Mouse (Mus musculus) cerebellum, adult 9-10 months (tissue): ENCODE data around the gene Strn.
"Not testable (repeated sequence)": the region's sequence is repeated elsewhere in the genome, so short reads cannot be mapped to it uniquely, and the experiment has no call there.

Experiments
- DNase-seq: peaks from one replicate; pipeline ENCODE4 v3.0.0; 2022

The Strn gene

DNA sequence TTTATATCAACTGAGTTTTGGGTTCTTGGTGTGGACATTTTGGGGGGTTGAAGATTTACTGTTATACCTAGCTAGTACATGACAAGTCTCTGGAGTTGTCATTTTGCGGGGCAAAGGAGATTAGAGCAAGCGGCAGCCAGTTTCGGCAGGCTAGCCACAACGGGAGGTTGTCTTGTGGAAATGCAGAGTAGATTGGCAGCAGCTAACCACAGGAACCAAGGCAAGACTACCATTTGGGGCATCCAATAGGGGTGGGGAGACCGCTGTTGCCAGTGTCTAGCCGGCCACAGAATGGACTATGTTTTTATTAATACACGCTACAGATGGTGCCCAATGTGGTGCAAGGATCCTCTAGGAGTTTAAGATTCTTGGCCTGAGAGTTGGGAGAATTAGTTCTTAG is 28.6 kb downstream of the Strn start:
- no peak for DNase-seq

DNA sequence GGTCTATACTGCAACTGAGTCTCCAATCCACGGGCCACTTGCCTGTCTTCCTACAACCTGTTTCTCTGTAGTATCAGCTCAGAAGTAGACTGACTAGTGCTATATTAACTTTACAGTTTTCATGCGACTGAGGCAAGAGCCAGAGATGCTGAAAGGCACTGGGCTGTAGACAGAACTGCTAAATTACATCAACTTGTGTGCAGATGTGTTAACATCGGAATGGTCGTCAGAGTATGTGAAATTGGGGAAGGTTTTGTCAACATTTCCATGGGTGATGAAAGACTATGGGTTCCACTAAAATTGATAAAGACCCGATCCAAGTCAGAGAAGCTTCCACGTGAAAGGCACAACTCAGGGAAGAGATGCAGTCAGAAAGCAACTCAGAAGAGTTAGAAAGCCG is 34.0 kb downstream of the Strn start:
- DNase-seq: no peak

DNA sequence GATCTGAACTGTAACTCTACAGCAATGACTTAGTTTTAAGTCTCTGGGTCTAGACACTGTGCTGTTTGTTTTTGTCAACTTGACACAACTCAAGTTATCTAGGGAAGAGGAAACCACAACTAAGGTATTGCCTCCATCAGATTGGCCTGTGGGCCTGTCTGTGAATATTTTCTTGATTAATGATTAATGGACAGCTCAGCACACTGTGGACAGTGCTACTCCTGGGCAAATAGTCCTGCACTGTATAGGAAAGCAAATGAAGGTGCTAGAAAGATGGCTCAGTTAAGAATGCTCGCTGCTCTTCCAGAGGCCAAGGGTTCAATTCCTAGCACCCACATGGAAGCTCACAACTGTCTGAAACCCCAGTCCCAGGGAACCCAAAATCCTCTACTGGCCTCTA is 38.0 kb downstream of the Strn start:
- no peak for DNase-seq

DNA sequence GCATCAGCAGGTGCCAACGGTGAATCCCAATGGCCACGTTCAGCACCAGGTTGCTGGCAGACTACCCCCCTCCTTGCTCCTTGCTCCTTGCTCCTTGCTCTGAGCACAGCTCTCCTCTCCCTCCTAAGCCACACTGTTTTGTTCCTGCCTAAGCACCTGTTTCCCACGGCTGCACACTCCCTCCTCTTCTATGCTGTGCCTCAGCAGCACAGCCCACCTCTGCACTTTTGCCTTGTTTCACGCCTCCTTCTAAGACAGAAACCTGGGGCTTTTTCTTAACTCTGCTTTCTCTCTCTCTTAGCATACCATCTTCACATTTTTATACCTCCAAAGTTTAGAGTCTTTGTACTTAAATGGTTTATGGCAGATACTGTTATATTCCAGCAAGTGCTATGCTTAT is 39.5 kb downstream of the Strn start:
- no peak for DNase-seq

DNA sequence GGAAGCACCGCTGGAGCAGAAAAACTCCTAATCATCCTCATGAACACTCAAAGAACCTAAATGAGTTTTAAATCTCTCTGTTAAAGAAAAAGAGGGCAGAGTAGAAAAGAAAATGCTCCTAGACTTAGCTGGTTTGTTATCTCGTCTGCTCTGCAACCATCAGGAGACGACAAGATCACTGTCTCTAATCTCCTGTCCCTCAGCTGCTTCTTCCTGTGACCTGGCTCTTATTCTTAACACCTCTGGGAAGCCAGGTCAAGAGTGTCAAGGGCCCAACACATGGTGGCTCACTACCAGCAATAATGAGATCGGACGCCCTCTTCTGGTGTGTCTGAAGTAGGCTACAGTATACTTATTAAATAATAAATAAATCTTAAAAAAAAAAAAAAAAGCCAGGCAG is 40.1 kb downstream of the Strn start:
- no peak for DNase-seq

DNA sequence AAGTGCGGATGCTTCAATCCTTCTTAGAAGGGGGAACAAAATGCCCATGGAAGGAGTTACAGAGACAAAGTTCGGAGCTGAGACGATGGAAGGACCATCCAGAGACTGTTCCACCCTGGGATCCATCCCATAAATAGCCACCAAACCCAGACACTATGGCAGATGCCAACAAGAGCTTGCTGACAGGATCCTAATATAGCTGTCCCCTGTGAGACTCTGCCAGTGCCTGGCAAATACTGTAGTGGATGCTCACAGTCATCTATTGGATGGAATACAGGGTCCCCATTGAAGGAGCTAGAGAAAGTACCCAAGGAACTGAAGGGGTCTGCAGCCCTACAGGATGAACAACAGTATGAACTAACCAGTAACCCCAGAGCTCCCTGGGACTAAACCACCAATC is 47.8 kb downstream of the Strn start:
- DNase-seq: not testable (repeated sequence)

DNA sequence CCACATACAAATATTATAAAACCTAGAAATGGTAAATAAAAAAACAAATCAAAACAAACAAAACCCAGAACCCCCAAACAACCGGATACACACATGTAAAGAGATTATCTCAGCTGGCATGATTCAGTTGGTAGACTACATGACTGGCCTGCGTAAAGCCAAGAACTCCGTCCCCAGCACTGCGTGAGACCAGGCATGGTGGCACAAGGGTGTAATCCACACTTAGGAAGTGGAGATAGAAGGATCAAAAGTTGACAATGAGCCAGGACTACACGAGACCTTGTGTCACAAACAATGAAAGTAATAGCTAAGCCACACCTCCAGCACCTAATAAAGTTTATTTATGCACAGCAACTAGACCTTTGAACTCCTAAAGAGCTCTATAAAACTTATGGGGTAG is 49.0 kb downstream of the Strn start:
- DNase-seq: no peak

DNA sequence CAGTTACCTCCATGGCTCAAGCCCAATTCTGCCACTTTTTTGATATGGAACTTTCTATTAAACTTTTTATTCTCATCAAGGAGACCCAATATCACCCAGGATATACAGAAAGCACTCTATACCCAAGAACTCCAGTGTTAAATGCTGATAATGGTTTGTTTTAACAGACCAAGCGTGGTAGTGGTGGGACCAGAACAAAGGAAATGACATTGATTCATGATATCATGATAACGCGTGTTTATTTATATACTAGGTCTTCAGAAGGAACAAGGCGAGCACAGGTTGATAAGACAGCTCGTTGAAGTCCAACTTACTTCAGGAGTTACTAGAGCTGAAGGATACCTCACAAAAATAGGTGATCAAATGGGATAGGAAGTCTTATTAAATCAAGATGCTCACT is 52.0 kb downstream of the Strn start:
- no peak for DNase-seq

DNA sequence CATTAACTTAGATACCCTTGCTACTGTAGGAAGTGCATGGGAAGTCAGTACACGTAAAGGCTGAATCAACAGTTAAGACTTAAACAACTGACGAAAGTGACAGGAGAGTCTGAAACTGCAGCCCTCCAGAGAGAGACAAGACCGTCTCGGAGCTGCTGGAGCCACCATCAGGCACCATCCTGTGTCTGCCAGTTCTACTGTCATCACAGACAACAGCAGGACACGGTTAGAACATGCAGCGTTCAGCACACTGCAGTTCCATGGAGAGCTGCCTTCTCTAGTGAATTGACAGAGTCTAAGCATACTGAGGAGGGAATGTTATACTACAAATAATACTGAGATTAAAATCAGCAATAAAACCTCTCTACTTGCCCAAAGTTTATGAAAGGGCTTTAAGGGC is 54.6 kb downstream of the Strn start:
- DNase-seq: no peak

DNA sequence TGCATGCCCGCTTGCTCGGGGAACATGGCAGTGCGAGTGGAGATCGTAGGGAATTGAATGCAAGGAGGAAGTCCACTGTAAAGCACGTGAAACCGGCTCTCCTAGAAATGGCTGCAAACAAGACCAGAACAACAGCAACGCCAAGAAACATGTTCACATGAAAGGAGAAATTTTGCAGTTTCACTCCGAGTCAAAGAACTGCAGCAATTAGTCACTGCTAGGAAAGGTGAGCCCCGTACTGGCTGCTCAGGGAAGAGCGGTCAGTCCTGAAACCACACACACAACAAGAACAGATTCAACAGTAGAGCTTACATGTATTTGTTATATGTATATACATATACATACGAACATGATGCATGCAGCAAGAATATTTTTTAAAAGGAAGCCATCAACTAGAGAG is 57.5 kb downstream of the Strn start:
- no peak for DNase-seq

DNA sequence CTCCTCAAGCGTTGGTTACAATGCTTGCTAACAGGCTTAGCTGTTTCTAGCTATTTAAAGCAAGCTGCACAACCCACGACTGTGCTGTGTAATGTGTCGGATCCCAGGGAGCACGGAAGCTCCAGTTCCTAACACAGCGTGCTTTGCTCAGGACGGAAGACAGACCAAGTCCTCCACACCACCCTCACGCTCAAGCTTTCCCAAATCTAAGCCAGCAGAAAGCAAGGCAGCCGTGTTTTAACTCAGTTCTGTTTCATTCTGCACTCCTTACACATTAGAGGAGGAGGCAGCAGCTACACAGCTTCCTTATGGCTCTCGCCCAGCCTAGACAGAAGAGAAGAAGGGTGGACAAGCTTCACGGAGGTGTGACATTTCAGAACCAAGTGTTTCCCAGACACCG is 60.2 kb downstream of the Strn start:
- DNase-seq: no peak

DNA sequence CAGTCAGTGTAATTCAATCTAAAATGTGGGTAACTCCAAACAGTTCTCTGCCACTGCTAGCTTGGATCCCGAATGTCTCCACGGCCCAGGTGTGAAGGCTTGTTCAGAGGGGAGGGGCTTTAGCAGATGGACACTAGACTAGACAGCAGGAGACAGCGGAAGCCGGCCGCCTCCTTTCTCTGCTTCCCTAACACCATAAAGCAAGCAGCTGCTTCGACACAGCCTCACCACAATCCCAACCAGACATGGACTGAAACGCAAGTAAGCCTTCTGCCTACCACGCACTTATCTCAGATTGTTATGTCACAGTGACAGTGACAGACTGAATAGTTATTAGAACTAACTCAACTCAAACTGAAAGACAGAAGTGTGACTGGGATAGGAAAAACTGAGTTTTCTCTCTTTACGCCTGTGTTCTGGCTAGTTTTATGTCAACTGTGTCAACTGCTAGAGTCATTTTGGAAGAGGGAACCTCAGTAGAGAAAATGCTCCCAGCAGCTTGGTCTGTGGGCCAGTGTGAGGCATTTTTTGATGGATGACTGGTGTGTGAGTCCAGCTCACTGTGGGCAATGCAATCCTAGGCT is 71.9 kb downstream of the Strn start:
- no peak for DNase-seq

DNA sequence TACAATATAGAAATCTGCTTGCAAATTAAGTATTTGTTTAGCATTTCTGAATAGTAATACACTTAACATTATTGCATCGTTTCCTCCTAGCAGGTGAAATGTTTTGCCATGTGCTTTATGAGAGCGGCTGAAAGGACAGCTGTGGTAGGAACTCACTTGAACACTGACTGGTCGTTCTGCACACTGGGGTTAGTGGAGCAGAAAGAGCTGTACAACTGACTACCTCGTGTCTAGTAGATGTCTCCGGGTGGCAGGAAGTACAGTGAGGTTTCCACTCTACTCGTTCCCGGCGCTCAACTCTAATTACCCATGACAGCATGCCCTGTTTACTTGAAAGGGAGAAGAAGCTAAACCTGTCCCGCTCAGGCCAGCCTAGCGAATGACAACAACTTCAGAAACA is 82.2 kb downstream of the Strn start:
- no peak for DNase-seq

DNA sequence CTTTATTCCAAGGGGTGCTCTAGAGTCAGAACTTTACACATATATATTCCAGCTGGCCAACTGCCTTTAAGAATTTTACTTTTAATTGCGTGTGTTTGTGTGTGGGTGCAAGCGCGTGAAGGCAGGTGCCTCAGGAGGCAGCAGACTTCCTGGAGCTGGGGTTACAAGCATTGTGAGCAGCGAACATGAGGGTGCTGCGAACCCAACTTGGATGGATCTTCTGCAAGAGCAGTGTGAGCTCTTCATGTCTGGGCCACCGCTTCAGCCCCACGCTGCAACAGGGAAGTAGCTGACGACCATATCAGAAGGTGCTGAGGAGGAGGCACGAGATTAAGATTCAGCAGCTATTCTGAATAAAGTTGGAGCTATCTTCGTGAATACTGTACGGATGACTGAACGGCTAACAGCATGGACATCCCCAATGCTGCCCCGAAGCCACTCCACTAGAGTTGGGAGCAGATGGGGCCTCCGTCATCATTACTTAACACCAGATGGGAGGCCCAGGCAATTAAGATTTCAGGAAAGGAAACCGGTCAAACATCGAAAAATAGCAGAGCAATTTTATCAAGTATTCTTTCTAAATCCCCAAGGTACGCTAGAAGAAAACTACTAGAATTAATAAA is 93.0 kb downstream of the Strn start:
- DNase-seq: peak; percentile 43

DNA sequence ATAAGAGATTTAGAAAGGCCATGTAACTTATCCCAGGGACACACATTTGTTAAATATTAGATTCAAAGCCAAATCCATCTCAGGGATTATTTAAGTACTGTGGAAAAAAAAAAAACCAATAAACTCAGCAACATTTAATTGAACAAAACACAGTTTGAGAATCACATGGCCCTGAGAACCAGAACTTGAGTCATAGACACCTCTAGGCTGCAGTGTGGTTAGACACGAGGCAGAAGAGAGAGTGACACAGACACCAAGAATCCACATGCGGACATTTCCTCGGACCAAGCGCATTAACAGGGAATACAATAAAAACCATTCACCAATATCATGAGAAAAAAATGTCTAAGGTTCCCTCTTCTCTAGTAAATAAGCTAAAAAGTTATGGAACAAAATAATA is 94.7 kb downstream of the Strn start:
- DNase-seq: no peak

DNA sequence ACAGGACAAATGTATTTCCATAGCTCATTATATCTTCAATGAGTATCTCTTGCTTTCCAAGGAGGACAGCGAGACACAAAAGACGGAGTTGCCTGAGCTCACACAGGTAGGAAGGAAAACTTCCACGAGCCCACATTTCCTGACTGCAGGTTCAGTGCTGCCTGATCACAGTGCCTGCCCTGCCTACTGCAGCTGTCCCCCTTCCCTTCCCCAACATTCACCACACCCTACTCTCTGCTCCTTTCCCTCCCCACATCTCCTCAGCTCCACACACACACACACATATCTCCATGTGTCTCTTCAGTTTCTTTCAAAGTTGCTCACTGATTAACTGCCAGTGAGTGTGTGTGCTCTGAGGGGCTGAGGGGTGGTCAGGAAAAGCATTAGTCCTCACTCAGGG is 96.6 kb downstream of the Strn start:
- no peak for DNase-seq

DNA sequence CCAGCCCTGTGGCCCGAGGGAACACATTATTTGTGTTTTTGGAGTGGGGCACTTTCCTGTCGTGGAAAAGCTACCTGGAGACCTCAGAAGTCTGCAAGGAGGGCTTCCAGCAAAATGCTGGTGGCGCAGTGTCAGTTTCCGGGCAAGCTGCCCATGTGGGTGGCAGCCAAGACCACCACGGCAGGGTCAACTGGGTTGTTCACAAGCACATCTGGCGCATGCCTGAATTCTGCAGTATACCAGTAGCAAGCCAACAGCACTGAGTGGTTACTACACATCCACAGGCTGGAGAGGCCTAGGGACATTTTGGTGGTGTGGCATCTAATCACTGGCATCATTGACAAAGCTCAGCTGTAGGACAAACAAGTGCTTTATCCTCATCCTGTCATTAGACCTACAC is 97.9 kb downstream of the Strn start:
- DNase-seq: no peak

DNA sequence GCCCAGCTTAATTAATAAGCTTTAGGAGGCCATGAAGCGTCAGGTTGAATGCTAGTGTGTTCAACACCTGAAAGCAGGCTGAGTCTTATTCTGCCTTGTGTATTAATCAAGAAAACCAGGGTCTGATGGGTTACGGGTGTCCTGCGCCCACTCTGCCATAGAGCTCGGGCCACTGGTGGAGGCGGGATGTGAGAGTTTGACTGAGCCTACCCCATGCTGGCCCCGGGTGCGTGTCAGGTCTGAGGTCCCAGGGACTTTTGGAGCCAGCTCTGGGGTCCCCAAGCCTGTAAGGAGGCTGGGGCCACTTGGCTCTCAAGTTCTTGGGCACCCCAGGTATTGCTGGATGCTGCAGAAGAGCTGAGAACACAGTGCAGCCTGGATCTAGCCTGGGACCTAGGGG is 99.9 kb downstream of the Strn start:
- no peak for DNase-seq

DNA sequence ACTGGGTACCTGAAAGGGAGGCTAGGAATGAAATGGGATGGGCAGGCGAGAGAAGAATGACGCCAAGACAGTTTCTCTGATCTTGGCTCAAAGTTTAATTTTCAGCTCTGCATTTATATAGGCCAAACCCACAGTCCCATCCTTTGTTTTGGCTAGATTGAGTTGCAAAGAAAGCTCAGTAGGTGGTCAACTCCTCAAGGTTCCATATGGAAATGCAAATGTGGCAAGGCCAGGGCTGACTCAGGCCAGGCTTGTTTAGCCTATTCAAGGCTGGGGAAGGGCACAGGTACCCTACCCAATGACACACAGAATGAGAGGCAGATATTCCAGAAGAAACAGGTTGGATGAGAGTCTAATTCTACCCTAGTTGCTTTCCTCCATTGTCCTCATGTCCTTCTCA is 101.4 kb downstream of the Strn start:
- DNase-seq: no peak

DNA sequence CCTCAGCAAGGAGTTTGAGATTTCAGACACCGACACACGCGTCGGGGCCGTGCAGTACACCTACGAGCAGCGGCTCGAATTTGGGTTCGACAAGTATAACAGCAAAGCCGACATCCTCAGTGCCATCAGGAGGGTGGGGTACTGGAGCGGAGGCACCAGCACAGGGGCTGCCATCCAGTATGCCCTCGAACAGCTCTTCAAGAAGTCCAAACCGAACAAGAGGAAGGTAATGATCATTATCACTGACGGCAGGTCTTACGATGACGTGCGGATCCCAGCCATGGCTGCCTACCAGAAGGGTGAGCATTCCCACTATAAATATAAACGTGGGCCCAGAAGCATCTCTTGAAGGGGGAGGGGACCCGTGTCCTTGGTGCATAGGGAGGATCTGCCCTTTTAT is 112.1 kb downstream of the Strn start:
- DNase-seq: no peak

DNA sequence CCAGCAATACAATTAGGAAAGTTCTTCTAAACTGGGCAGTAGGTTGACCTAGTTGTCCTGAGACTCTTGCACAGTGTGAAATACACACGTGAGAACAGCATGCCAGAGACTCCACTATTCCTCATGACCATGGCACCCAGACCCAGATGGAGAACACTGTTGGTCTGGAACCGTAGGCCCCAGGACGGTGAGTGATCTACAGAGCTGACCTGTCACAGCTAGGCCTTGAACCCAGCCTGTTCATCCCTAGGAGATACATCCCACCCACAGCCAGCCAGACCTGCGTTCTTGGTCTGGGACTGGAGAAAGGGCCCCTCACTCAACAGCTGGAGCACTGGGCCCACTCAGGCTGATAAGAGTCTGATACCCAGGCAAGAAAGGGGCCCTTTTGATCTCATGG is 115.1 kb downstream of the Strn start:
- no peak for DNase-seq

DNA sequence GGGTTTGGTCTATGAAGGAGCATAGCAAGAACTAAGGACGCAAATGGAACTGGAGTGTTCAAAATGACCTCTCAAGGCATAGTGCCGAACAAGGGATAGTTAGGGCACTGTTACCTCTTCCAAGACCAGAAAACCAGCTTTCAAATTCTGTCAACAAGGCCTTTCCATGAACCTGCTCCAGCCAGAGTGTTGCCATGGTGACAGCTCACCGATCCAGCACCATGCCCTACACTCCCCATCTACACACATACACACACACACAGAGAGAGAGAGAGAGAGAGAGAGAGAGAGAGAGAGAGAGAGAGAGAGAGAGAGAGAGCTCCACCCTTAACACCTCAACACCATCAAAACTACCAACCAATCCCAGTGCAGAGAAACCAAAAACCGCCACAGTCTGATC is 116.3 kb downstream of the Strn start:
- no peak for DNase-seq

DNA sequence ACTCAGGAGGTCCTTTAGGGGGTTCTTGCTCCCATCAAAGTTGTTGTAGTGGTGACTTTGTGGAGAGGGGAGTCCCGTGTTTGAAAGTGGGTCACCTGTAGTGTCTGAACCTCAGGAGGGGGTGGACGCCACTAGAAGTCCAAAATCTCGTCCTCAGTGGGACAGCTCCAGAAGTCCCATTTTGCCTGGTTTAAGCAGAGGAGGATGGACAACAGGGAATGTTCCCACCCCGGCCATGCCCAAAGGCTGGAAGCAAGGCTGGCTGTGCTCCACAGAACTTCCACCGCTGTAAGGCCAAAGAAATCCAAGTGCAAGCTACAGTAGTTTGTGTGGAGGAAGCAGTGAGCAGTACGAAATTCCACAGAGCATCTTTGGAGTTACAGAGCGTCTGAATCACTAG is 117.0 kb downstream of the Strn start:
- no peak for DNase-seq

DNA sequence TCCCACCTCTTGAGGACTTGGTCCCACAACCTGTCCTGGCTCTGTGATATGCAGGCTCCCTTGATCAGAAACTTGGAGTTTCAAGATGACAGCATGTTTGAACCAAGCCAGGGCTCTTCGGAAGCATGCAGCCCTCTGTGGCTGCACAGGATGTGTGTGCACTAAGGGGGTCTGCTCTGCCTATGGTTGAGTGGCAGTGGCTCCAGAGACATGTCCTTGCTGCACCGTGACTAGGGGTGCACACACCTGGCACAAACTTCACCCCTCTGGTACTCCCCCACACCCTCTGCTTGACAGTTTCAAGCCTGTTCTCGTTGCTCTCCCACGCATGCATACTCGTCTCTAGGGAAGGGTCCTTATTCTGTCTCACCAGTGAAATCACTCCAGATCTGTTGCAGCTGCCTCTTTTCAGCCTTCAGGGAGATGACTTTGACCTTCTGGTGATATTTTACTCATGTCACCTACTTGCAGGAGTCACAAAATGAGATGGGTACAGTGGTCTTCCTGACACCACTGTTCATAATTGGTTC is 118.8 kb downstream of the Strn start:
- no peak for DNase-seq

DNA sequence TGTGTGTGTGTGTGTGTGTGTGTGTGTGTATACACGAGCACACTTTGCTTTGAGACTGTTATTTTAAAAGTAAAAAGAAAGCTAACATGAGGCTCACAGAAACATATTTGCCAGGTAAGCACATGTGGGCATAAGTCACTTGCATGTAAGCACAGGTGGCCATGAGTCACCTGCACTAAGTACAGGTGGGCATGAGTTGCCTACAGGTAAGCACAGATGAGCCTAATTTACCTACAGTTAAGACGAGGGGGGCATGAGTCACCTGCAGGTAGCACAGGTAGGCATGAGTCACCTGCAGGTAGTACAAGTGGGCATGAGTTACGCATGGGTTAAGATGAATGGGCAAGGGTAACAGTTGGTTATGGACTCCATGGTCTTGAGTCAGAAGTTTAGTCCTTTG is 121.9 kb downstream of the Strn start:
- no peak for DNase-seq
